Mouse (Mus musculus) ovary, adult 18-20 months (tissue): ENCODE data around the gene Olfr355.

Source experiments
- DNase-seq: peaks from one replicate; pipeline ENCODE4 v3.0.0; 2022; ENCODE audit warnings: low spot score, mixed read lengths

Olfr355 gene

DNA sequence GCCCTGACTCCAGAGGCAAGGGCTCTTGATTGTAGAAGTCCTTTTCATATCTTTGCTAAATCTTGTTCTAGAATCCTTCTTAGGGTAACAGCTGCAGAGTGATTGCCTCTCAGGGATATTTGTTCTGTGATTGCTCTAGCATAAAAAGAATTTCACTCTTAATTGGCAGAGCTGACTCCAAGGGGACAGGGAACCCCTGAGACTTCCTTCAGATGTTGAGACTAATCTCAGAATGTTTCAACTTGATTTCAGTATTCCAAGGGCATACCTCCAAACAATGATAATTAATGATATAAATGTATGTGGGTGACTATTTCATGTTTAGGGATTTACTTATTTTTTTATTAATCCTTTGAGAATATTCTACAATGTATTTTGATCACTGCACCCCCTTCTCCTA lies at the start of gene Olfr355:
TSS of gene Olfr355 (minus strand) at position 101 of the 400 bp plus-strand sequence.
- no peak for DNase-seq

GRCm38 (mm10) chr2:36936821-36937220 lies 8.1 kb upstream of the Olfr355 start, which contains the start of gene Olfr356:
Olfr356 (plus strand) TSS chr2:36937121.
- no peak for DNase-seq

GRCm38 (mm10) chr2:36905380-36905779 lies 23.3 kb downstream of the Olfr355 start, which contains the start of gene Olfr354:
Olfr354 (plus strand) TSS chr2:36905680.
- DNase-seq = no peak

DNA sequence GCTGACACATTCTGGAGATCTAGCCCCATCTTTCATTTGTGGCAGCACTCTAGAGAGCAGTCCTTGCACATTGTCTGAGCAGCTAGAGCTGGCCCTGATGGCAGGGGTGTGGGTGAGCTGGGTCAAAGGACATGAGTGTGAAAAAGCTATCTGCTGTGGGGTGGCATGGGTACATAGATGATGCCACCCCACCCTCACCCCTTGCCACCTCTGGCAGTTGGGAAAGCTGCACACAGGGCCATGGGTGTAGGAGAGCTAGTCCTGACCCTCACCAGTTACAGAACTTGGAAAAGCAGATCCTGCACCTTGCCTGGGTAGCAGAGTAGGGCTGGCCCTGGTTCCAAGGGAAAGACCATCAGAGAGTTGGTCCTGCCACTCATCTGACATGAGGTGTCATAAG lies 31.6 kb downstream of the Olfr355 start:
- no peak for DNase-seq

- DNase-seq = no peak
These were observed 35.9 kb downstream of the Olfr355 start, which contains the start of gene Olfr353 for GRCm38 (mm10) chr2:36892836-36893235. Olfr353 (minus strand) TSS chr2:36892936.
